Mouse (Mus musculus) 3134 (cell line): ENCODE measurements around the gene Gja3.

ENCODE experiments used
- DNase-seq: peaks from one replicate; pipeline ENCODE4 v3.0.0-alpha.2; 2011; ENCODE audit warnings: low spot score; ENCODE audit not compliant: insufficient read length; ENCODE audit errors: extremely low read depth

Gene Gja3

GRCm38 (mm10) chr14:57034926-57035498 lies 22.9 kb downstream of the Gja3 start:
- no peak for DNase-seq

GRCm38 (mm10) chr14:57034135-57034534 lies 23.8 kb downstream of the Gja3 start:
- no peak for DNase-seq

GRCm38 (mm10) chr14:57032850-57033249 lies 25.1 kb downstream of the Gja3 start:
- no peak for DNase-seq

GRCm38 (mm10) chr14:57018436-57018835 lies 39.5 kb downstream of the Gja3 start:
- DNase-seq = no peak

- peak; percentile 15 for DNase-seq
These were observed 41.1 kb downstream of the Gja3 start for GRCm38 (mm10) chr14:57016806-57017205.

GRCm38 (mm10) chr14:56988621-56989020 lies 69.3 kb downstream of the Gja3 start:
- DNase-seq = no peak
